8 mouse cellular contexts compared by ENCODE assay signal in genomic region chr5:134455186-134455895, GRCm38 (mm10). TPM values are rescaled to one million over a fixed set of nuclear protein-coding genes. Genes with fewer than 3 reads are reported as not detected.
A peak's percentile ranks its signal among the peaks of the same experiment; 100 is the strongest.
DNase-seq lines count a peak whose midpoint lies in the region; ATAC-seq and TF ChIP-seq lines count a peak whose summit lies in the region.

No protein-coding gene starts in this region.

- TF ChIP-seq CTCF in cerebellum, adult 2 months (IDR thresholded peaks at IDR 0.05; ENCODE audit: borderline replicate concordance, insufficient read depth, low read depth, low read length), result no peak

- peaks cover 20% of the 10 kb centered on the region for H3K36me3 ChIP-seq in forebrain, embryonic 12.5 days (replicated peaks)
- peaks cover 7% of the 10 kb centered on the region for H3K36me3 ChIP-seq in intestine, embryonic 16.5 days (ENCODE audit: control insufficient read depth, insufficient read depth, low read length)
- H3K36me3 ChIP-seq in lung, embryonic 15.5 days, result peaks cover 9% of the 10 kb centered on the region; the same call in 1 of the 2 replicates

- TF ChIP-seq POLR2A in cerebellum, adult 2 months (IDR thresholded peaks at IDR 0.05; ENCODE audit: borderline replicate concordance, insufficient read depth, low read length), result no peak

- peaks cover 4% of the 10 kb centered on the region for H3K4me1 ChIP-seq in cerebellum, adult 2 months (ENCODE audit: control insufficient read depth, insufficient read depth, low read length)
- peaks cover 20% of the 10 kb centered on the region for H3K4me1 ChIP-seq in forebrain, embryonic 12.5 days
- peaks cover 23% of the 10 kb centered on the region for H3K4me1 ChIP-seq in intestine, embryonic 16.5 days (ENCODE audit: control insufficient read depth, insufficient read depth, low read length)
- H3K4me1 ChIP-seq in lung, embryonic 15.5 days, result peaks cover 27% of the 10 kb centered on the region

- H3K27me3 ChIP-seq in cerebellum, adult 2 months (ENCODE audit: control insufficient read depth, insufficient read depth, low read length), result no peaks in the 10 kb centered on the region
- no peaks in the 10 kb centered on the region for H3K27me3 ChIP-seq in forebrain, embryonic 12.5 days
- no peaks in the 10 kb centered on the region for H3K27me3 ChIP-seq in intestine, embryonic 16.5 days (replicated peaks; ENCODE audit: control insufficient read depth, insufficient read depth, low read length)
- H3K27me3 ChIP-seq in lung, embryonic 15.5 days, result no peaks in the 10 kb centered on the region

- peak; percentile 31 for ATAC-seq in forebrain, embryonic 12.5 days (ENCODE audit: low FRiP score)
- peak; percentile 48 for ATAC-seq in intestine, embryonic 16.5 days
- ATAC-seq in lung, embryonic 15.5 days (ENCODE audit: borderline replicate concordance, extremely low read depth, low FRiP score, low TSS enrichment), result peak; percentile 56; the same call in 1 of the 2 replicates

- H3K9ac ChIP-seq in forebrain, embryonic 12.5 days, result peak overlapping the region; percentile 90
- H3K9ac ChIP-seq in intestine, embryonic 16.5 days (ENCODE audit: low read depth, low read length), result peak overlapping the region; percentile 93
- peak overlapping the region; percentile 80 for H3K9ac ChIP-seq in lung, embryonic 15.5 days

- WGBS in cerebellum, adult 2 months, result 3% methylated on average over 21 of the region's 21 CpGs
- 4% methylated on average over 21 of the region's 21 CpGs for WGBS in forebrain, embryonic 12.5 days
- WGBS in intestine, embryonic 16.5 days, result under 1% methylated on average over 21 of the region's 21 CpGs
- WGBS in lung, embryonic 15.5 days, result under 1% methylated on average over 21 of the region's 21 CpGs

- peak overlapping the region; percentile 81 for H3K4me3 ChIP-seq in cerebellum, adult 2 months (replicated peaks; ENCODE audit: insufficient read depth, low read depth, low read length)
- H3K4me3 ChIP-seq in forebrain, embryonic 12.5 days (replicated peaks), result peak overlapping the region; percentile 77
- H3K4me3 ChIP-seq in intestine, embryonic 16.5 days (ENCODE audit: low read length), result peak overlapping the region; percentile 68
- H3K4me3 ChIP-seq in lung, embryonic 15.5 days, result peak overlapping the region; percentile 70

- DNase-seq in cerebellum, adult 2 months, result peak; percentile 32 to 48
- DNase-seq in cerebellum, postnatal 36 days, result no peak
- peak; percentile 64 for DNase-seq in adrenal gland, postnatal 14 days
- DNase-seq in retina, embryonic 14.5 days (ENCODE audit: low spot score), result peak; percentile 72
- DNase-seq in right cerebral cortex, postnatal 14 days, result no peak

- peak overlapping the region; percentile 70; the same call in 1 of the 2 replicates for H3K27ac ChIP-seq in cerebellum, adult 2 months (ENCODE audit: insufficient read depth, low read length)
- peak overlapping the region; percentile 91 for H3K27ac ChIP-seq in forebrain, embryonic 12.5 days
- H3K27ac ChIP-seq in intestine, embryonic 16.5 days (ENCODE audit: low read length), result peak overlapping the region; percentile 94
- peak overlapping the region; percentile 90 for H3K27ac ChIP-seq in lung, embryonic 15.5 days

- H3K9me3 ChIP-seq in forebrain, embryonic 12.5 days, result 0 out of 2 replicates have a peak, but pooled peaks cover 4% of the 10 kb centered on the region
- H3K9me3 ChIP-seq in intestine, embryonic 16.5 days (ENCODE audit: control insufficient read depth, low read length), result peaks cover 4% of the 10 kb centered on the region; the same call in 1 of the 2 replicates
- H3K9me3 ChIP-seq in lung, embryonic 15.5 days, result no peaks in the 10 kb centered on the region

- peak overlapping the region; percentile 84 for H3K4me2 ChIP-seq in forebrain, embryonic 12.5 days
- H3K4me2 ChIP-seq in intestine, embryonic 16.5 days (ENCODE audit: low read depth, low read length), result peak overlapping the region; percentile 84
- peak overlapping the region; percentile 81 for H3K4me2 ChIP-seq in lung, embryonic 15.5 days

RNA-seq across cellular contexts. Expression of gene Gtf2ird1, which starts 1.2 kb away (rescaled TPM):
- 47.0 and 47.6 TPM in 2 replicates for polyA plus RNA-seq in cerebellum, adult 2 months (2012; rRNA removed)
- 61.7 and 69.6 TPM in 2 replicates for total RNA-seq in adrenal gland, postnatal 14 days (2021)
- polyA plus RNA-seq in forebrain, embryonic 12.5 days (2016; fragmentation: Nextera tagmentation; extraction: Ambion mirVana), result 111 and 112 TPM in 2 replicates
- polyA plus RNA-seq in intestine, embryonic 16.5 days (2015; fragmentation: Nextera tagmentation; extraction: Ambion mirVana), result 66.5 and 66.6 TPM in 2 replicates
- 75.2 and 78.0 TPM in 2 replicates for polyA plus RNA-seq in lung, embryonic 15.5 days (2015; fragmentation: Nextera tagmentation; extraction: Ambion mirVana)

Comparison
In these comparisons a context has a peak if more than half of its experiments do, and no peak if none do; other contexts are left out.
1. DNase-seq: peak in cerebellum, adult 2 months (2 of 2), adrenal gland, postnatal 14 days (single experiment) and retina, embryonic 14.5 days (single experiment); none in cerebellum, postnatal 36 days (0 of 2) and right cerebral cortex, postnatal 14 days (single experiment).
2. Peak in every context shown above with its lines, with median percentiles within 50 percentile points of each other: H3K27ac ChIP-seq, H3K4me3 ChIP-seq, ATAC-seq, H3K4me2 ChIP-seq and H3K9ac ChIP-seq.